Mouse (Mus musculus): ENCODE data around the gene Zic5. TPM values are rescaled to one million over a fixed set of nuclear protein-coding genes. Genes with fewer than 3 reads are reported as not detected.

Gene Zic5
- not detected in 2 replicates for total RNA-seq (2021)
- long read RNA-seq, result 0 reads

DNA sequence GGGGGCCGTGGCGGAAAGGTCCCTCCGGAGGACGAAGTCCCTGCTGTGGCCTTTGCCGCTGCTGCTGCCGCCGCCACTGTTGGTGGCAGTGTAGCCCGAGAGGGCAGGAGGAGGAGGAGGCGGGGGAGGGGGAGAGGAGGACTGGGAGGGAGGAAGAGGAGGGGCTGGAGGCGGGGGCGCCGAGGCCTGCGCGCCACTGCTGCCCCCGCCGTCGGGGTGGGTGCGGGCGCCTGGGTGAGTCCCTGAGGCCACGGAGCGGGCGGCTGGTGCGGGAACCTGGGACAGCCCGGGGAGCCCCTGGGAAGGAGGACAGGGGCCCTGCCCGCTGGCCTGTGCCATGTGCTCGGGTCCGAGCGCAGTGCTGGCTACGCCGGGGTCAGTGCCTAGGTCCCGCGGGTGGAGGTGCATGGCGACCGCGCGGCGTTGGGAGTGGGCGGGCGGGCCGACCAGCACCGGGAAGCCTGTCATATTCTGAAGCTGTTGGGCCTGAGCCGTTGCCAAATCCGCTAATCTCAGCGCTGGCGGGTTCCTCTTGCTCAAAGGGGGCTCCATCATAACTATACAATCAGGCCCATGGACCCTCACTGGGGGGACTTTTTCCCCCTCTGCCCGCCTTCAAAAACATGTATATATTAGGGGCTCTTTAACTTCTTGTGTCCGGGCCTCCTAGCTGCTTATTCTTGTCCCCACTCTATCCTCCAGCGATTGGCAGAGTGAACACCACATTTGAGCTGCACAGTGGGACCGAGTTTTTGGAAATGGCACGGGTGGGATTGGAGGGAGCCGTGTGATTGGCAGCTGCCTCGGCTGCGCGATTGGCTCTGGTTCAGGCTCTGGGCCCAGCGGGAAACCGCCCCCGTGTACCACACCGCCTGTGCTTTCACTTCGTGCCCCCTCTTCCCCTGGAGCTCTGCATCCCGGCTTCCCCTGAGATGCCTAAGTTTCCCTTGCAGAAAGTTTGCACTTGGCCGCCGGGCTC is at the start of gene Zic5:
Zic5 (minus strand) TSS at position 915 of the 979 bp plus-strand sequence.
- no peak for DNase-seq

DNA sequence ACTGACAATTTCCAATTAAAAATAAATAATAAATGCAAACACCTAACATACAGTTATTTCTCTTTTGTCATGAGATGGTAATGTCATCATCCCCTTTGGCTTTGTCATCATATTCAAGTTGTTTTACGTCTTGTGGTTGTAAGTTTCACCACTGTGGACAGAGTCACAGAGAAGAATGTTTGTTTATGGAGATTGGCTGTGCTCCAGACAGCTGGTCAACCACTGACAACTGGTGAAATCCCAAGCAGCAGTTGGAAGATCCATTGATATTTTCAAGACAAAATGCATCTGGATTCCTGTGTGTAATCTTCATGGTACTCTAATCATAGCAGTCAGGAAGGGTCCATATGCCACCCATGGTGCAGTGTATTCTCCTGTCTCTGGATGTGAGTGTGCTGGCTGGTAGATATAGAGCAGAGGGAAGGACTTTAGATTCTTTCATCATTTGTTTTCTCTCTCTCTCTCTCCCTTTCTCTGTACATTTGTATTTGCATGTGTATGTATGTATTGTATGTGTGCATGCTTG is 48.1 kb upstream of the Zic5 start:
- no peak for DNase-seq

DNA sequence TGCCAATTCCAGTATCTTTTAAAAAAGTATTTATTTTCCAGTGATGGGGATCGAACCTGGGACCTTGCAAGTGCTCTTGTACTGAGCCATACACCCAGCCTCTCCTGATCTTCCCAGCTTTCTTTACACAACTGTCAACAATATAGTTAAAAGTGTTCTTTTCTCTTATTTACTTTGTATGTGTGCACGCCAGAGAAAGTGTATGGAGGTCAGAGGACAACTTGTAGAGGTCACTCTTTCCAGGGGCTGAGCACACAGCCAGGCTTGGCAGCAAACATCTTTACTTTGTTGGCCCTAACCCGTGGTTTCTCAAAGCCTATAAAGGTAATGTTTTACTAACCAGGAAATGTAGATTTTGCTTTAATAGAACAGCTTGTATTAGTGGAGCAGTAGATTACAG is 46.0 kb upstream of the Zic5 start:
- DNase-seq, result no peak

DNA sequence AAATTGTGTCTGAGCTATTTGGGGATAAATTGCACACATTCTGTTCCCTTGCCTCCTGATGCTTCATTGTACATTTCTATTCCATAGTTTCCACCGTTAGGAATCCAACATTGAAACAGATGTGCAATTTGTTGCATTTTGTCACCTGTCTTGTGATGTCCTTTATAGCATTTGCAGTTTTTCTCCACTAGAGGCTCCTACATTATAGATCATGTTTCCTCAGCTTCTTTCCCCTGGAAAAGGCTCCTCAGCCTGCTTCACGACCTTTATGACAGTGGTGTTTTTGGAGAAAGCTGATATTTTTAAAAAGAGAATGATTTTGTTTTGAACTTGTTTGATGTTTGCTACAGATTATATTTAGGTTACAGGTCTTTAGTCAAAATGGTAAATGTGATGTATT is 43.6 kb upstream of the Zic5 start:
- no peak for DNase-seq

DNA sequence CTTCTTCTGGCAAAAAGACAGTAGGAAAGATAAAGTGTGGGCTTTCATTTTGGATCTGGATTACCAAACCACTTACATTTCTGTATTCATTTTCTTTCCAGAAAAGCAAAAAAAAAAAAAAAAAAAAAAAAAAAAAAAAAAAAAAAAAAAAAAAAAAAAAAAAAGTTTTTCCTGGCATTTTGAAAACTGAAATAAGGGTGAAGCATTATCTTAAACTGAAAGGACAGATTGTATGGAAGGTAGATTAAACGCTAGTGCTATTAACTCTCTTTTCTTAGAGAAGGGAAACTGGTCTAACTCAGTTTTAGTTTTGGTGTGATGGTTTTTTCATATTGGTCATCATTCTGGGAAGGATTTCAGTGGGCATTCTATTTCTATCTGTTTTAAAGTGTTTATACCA is 26.5 kb upstream of the Zic5 start:
- no peak for DNase-seq

DNA sequence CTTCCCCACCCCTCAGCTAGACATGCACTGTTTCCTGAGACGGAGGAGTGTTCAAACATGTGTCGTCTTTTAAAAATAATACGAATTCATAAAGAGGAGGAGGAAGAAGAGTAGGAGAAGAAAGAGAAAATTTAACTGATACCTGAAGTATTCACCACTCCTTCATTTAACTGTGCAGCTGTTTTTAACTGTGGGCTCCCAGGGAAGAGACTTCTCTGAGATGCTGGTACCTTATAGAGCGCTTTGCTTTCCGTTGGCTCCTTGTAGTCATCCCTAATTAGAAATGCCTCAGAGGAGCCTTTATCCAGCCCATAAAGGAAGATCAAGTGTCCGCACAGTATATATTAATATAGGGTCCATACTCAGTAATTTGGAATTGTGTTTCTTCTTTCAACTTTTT is 26.0 kb upstream of the Zic5 start:
- DNase-seq, result no peak

DNA sequence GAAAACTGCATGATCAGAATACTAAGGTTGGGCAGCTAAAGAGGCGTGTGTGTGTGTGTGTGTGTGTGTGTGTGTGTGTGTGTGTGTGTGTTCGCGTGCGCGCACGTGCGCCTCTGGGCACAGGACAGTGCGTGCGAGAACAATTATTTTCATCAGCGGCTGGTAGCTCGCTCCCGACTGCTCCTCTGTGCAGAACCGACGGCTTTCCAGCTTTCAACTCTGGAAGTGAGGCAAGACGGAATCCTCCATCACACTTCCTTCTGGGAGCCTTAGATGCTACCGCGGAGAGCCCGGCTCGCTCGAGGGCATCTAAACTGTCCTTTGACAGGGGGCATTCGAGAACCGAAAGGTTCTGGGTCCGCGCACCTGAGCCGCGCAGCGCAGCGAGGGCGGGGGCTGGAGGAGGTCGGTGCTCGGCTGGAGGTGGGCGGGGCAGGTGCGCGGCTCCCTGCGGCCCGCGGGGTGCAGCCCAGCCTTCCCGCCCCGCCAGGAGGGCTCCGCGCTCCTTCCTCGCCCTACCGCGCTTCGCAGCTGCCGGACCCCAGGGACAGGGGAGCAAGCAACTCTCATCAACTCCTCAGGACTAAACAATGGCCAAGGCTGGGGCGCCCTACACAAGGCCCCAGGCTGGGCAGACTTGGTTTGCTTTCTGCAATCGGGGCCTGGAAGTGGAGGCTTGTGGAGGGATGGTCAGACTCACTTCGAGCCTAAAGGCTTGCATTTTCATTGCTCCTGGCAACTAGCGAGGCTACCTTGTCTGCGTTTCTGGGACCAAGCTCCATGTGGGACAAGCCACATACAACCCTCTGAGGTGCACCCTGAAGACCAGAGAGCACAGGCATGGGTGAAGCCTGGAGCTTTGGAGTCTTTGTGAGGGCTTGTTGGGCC is 25.2 kb upstream of the Zic5 start, which contains the start of gene Gm10837:
Gm10837 (plus strand) TSS at position 146 of the 888 bp plus-strand sequence.
- DNase-seq, result no peak

DNA sequence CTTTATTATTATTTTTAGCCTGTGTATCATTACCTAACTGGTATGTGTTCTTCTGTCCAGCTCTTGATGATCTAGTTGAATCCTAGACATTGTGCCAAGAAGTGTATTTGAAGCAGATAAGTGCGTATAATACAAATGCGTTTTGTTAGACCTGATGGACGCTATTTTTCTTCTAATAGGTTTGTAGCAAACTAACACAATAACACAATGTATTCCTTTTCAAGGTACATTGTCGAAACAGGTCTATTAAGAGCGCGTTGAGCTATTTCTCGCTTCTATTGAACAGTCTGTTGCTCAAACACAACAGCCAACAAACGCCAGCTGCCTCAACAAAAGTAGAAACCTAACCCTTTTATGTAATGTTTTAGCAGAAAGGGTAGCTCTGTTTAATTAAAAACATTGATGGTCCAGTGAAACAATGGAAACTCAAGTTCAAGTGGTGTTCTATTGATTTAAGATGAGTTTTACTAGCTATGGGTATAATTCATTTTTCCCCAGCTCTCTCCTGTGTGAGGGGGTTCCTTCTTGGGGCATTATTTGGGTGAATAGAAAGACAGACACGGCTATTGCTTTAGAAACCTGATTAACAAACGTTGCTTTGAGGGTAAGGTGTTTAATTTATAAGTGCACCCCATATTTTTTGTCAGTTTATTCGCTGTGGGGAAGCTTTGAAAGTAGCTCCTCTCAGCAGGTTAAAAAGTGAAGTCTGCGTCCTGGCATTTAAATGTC is 24.4 kb upstream of the Zic5 start:
- DNase-seq, result no peak

DNA sequence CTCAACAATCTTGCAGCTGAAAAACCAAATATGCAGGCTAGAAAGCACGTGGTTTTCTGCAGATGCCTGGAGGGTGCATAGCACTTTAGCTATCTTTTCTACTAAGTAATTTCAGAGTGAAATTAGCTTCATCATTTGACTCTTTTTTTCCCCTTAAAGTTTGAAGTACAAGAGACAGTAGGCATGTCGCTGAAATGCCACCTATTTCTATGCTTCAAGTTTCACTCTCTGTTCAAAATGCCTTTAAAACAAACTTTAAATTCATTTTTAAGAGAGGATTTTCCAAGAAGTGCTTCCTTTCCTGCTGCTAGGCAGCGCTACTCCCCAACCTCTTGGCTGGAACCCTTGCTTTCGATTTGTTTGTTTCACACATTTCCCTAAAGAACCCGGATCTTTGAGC is 23.6 kb upstream of the Zic5 start:
- DNase-seq, result no peak

DNA sequence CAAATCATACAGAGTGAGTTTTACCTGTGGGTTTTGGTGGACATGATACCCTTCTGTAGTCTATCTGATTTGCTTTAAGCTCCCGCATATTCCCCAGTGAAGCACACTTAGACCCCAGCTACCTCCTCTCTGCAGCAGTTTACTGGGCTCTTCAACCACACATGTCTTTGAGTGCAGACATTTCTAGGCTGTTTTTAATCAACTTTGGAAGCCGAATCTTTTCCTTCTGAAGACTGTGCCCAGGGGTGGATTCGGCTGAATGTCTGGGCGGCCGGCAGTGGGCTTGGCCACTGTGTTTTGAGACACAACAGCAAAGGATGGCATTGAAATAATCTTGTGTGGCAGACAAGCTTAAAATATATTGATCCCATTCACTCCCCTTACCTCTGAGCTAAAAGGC is 21.9 kb upstream of the Zic5 start:
- no peak for DNase-seq

DNA sequence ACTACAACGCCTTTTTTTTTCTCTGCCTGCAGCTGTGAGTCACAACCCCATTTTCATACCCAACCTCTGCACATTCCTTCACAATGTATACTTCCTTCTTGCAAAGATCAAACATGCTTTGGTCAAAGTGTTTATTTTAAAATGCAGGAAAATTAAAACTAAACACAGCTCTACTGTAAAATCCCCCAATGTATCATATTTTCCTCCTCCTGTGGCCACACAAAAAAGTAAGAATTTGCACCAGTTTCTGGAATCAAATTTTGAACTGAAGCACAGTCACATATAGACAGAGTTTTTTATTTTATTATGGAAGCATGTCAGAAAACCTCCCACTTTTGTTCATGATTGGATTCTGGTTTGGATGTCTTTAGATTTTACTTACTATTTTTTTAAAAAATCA is 21.1 kb upstream of the Zic5 start:
- DNase-seq, result no peak

DNA sequence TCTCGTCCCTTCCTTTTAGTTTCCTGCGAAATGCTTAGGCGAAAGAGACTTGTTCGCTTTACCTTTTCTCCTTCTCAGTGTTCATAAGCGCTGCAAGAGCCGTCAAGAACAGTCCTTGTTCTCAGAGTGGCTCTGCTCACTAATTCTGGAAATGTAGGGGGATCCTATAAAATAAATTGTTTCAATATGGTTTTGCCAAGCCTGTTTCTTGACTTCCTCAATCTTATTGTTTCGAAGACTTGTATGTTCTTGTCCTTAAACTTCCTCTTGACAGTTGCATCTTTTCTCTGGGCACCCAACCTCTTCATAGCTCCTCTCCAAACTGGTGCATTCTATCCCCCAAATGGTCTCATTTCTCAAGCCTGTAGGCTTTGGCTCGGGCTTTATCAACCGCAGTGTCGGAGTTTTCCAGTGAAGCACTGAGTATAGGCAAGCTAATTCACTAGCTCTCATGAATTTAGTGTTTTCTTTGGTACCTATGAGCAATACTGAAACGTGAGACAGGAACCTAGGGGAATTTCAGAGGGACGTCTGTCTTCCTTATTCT is 20.2 kb upstream of the Zic5 start:
- no peak for DNase-seq

DNA sequence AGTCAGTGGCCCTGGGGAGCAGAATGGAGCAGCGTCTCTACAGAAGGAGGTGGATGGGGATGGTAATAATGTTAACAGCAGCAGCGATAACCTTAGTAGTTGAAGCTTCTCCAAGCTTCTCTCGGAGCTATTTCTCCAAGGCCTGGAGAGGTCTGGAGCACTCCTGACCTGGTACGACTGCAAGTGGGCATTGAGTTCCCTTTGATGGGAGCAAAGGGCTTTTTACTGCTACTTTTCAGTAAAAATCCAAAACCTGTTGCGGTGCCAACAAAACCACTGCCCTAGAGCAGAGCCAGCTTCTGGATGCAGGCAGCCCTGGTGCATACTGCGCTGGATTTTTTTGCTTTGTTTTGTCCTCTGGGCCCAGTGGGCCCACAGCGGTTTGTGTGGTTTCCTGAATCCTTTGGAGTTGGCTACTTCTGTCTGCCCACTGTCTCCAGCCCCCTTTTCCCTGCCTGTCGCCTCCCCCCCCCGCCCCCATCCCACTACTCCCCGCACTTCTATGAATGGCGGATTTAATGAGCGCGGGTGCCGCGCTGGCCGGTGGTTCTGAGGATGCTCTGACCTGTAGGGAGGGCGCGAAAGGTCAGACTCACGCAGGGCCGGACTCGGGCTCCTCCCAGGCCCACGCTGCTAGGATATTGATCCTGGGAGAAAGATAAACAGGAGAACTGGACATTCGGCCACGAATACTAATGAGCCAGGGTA is 19.5 kb upstream of the Zic5 start:
- DNase-seq, result no peak

DNA sequence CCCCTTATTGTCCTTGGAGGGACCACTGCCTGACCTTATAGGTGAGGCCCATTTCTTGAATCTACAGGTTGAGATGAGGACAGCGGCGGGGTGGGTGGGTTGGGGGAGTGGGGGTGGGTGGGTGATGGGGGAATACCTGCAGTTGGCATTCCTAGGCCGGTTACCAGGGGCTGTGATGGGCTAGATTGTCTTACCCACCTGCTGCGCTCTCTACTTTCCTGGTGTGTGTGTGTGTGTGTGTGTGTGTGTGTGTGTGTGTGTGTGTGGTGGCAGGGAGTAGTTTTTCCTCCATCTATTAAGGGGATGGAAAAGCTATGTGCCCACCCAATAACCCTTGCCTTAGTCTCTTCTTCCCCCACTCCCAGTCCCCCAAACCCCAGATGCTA is 19.0 kb upstream of the Zic5 start:
- DNase-seq, result no peak

DNA sequence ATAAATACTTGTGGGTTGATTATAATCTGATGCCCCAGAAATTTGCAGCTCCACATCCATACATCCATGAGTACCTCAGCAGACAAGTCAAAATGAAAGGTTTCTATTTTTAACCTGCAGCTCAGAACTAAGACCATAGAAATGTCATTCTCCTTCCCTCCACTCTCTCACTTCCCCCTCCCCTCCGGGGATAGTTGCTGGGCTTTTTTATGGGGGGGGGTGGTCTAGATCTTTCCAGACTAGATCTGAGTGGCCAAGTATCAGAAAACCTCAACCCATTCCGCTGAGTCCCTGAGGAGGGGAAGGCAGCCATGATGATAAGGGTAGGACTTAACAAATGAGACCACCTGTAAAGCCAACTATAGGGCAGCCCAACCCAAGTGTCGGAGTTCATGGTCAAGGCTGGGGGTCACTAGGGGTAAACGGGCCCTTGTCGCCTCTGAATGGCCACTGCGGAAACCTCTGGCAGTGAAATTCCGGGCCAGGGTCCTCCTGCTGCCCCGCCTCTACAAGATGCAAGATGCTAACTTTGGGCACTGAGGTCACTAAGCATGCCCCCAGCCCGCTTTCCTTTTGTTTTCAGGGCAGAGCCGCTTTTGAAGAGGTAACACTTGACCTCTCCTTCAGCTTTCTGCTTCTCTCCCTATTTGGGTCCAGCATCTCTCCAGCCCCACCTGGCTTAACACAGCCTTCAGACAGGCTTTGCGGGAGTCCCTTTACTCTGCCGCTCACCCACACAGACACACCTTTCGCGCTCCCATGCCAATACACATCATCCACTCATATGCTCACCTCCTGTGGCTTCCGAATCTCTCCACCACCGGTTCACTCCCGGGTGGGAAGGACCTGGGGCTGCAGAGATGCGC is 18.3 kb upstream of the Zic5 start:
- no peak for DNase-seq

DNA sequence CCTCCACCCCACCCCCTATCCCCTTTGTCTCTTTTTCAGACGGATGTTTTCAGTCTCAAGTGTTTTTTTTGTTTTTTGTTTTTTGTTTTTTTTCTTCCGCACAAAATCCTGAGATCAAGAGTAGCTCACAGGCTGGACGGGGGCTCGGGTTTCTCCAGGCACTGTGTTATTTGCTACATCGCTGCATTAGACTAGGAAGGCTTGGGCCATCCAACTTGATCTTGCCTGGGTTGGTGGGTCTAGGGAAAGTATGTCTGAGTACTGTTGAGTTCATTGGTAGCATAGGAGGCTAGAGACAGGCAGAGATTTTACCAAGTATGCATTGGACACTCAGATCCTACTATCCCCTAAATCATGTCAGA is 17.5 kb upstream of the Zic5 start:
- no peak for DNase-seq

DNA sequence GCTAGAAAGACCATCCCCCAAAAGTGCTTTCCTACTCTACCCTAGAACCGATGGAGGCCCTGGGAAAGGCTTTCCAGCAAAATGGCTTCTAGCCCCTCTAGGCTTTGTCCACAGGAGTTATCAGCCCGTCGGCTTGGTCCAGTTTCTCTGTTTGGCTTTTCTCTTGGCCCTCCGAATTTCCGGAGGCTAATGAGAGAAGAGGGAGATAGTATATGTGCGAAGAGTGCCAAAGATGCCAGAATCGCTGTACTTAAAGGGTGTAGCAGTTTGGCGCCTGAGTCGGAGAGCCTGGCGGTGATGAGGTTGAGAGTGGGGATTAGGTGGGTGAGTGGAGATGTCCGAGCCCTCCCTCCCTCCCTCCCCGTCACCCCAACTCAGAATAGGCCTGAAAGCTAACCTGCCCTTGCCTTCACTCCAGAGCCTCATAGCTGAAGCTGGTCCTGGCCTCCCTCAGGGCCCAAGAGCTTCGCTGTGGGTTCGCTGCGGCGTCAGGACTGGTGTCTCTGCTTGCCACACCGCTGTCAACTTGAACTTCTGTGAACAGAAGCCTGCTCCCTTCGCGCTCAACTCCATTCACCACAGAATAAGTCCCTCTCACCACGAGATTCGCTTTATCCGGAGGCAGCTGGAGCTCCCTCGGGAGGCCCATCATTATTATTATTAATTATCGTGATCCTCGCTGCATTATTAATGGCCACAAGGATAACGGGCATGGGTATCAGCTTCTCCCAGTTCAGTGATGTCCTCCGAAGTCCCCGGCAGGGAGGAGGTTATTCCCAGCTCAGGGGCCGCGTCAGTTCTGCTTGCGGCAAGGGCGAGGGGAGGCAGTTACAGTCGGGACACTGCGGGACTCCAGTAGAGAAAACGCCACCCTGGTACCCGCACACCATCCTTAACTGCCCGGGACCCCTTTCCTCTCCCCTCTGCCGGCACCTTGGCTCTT is 16.9 kb upstream of the Zic5 start:
- DNase-seq, result no peak

DNA sequence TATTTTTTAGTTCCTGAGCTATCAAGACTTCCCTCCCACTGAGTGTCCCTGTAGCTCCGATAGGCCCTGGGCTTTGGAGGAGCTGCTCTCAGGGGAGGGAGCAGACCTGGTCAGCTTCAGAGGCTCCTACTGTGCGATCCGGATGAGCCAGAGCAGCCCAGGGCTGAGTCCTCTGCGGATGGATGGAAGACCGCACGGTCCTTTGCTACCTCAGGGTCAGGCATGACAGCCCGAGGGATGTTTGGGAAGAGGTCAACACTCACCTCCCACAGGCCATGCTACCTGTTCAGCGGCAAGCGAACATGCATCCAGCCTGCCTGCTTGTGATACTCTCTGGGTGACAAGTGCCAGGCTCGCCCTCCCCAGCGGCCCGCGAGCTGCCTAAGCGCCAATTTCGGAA is 15.7 kb upstream of the Zic5 start:
- DNase-seq, result no peak

DNA sequence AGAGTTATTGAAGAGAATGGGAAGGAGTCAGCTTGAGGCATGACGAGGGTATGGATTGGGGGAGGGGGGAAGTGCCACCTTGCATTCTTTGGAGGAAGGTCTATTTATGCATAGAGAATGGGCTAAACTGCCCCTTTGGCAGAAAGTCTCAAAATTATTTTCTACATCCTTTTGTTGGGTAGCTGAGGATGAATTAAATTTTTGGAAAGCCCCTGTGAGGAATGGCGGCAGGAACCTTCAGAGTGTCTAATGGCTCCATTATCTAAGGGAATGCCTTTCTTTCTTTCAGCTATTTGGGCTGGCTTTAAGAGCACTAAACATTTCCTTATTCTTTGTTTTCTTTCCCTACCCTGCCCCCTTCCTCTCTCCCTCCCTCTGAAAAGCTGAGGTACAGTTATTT is 14.9 kb upstream of the Zic5 start:
- DNase-seq, result no peak
